Mouse (Mus musculus) CH12.LX (cell line): ENCODE data around the gene Reep6. TPM values are rescaled to one million over a fixed set of nuclear protein-coding genes. Genes with fewer than 3 reads are reported as not detected.

ENCODE experiments used
- DNase-seq: peaks from one replicate; pipeline ENCODE4 v3.0.0-alpha.2; 2013; ENCODE audit errors: extremely low read depth
- H3K27ac ChIP-seq: 2 replicates; pipeline ENCODE4 v1.5.1; 2012; ENCODE audit warnings: low read depth, mild to moderate bottlenecking, control low read depth, moderate library complexity; ENCODE audit not compliant: insufficient read depth
- H3K27me3 ChIP-seq: replicated peaks from 2 replicates; pipeline ENCODE3; 2012; ENCODE audit warnings: inconsistent platforms
- H3K36me3 ChIP-seq, 2 experiments: replicated peaks in 1 of 2; 2 replicates each; pipeline versions ENCODE3 to v1.6.1; 2012; ENCODE audit warnings: inconsistent platforms in 1 of 2, low read length in 1 of 2, mild to moderate bottlenecking in 1 of 2, mixed read lengths in 1 of 2, moderate library complexity in 1 of 2; ENCODE audit not compliant: control insufficient read depth in 1 of 2, insufficient read depth in 1 of 2
- H3K4me1 ChIP-seq, 2 experiments: 2 replicates each; pipeline ENCODE4 v1.6.1; 2012; ENCODE audit warnings: inconsistent platforms in 1 of 2, moderate library complexity in 1 of 2; ENCODE audit not compliant: insufficient read depth in 2 of 2, control insufficient read depth in 1 of 2
- H3K4me2 ChIP-seq: 2 replicates; pipeline ENCODE4 v1.6.1; 2012; ENCODE audit warnings: low read depth, mild to moderate bottlenecking, control low read depth; ENCODE audit not compliant: poor library complexity, insufficient read depth, severe bottlenecking
- H3K4me3 ChIP-seq, 3 experiments: fragments of 150-350 bp in 1 of 3; sonication (generic) in 1 of 3; replicated peaks in 1 of 3; 2 replicates each; pipeline versions ENCODE3 to v1.5.1; 2011 to 2012; ENCODE audit warnings: low read depth in 2 of 3, low read length in 2 of 3, mild to moderate bottlenecking in 2 of 3, moderate library complexity in 2 of 3, control low read depth in 1 of 3, improper control_type of control experiment in 1 of 3, inconsistent platforms in 1 of 3, mixed read lengths in 1 of 3; ENCODE audit not compliant: poor library complexity in 1 of 3
- H3K79me2 ChIP-seq: replicated peaks from 2 replicates; pipeline ENCODE4 v1.6.1; 2012; ENCODE audit warnings: mild to moderate bottlenecking, moderate library complexity; ENCODE audit not compliant: control insufficient read depth, poor library complexity, insufficient read depth, severe bottlenecking; ENCODE audit errors: extremely low read depth
- H3K9ac ChIP-seq: 2 replicates; pipeline ENCODE4 v1.6.1; 2012; ENCODE audit warnings: low read depth, mild to moderate bottlenecking, control low read depth, moderate library complexity; ENCODE audit not compliant: insufficient read depth
- H3K9me3 ChIP-seq: replicated peaks from 2 replicates; pipeline ENCODE3; 2012; ENCODE audit warnings: low read length, inconsistent platforms, mixed read lengths
- CHD1 ChIP-seq: IDR thresholded peaks from 2 replicates; pipeline ENCODE4 v1.6.1; 2012; ENCODE audit warnings: low read depth, low read length, improper control_type of control experiment, inconsistent platforms
- CHD2 ChIP-seq: IDR thresholded peaks from 2 replicates; pipeline ENCODE4 v1.6.1; 2011; ENCODE audit warnings: low read length, improper control_type of control experiment
- CTCF ChIP-seq, 2 experiments: IDR thresholded peaks in 1 of 2; conservative IDR thresholded peaks in 1 of 2; 2 replicates each; pipeline ENCODE4 v1.5.1; 2011 to 2012; ENCODE audit warnings: low read depth in 2 of 2, low read length in 2 of 2, improper control_type of control experiment in 1 of 2, inconsistent platforms in 1 of 2, mild to moderate bottlenecking in 1 of 2, moderate library complexity in 1 of 2
- E2F4 ChIP-seq: IDR thresholded peaks from 2 replicates; pipeline ENCODE4 v1.6.1; 2011; ENCODE audit warnings: low read depth, low read length, improper control_type of control experiment; ENCODE audit not compliant: insufficient replicate concordance
- ETS1 ChIP-seq: conservative IDR thresholded peaks from 2 replicates; pipeline ENCODE4 v1.6.1; 2012; ENCODE audit warnings: low read depth, mild to moderate bottlenecking, inconsistent platforms, low read length, improper control_type of control experiment, moderate library complexity
- MAFK ChIP-seq: IDR thresholded peaks from 2 replicates; pipeline ENCODE4 v1.6.1; 2011; ENCODE audit warnings: low read length, improper control_type of control experiment; ENCODE audit not compliant: insufficient replicate concordance
- MEF2A ChIP-seq: IDR thresholded peaks from 2 replicates; pipeline ENCODE4 v1.6.1; 2014; ENCODE audit warnings: low read depth, mild to moderate bottlenecking, inconsistent platforms, low read length, improper control_type of control experiment, borderline replicate concordance
- NELFE ChIP-seq: IDR thresholded peaks from 2 replicates; pipeline ENCODE4 v1.6.1; 2011; ENCODE audit warnings: low read depth, low read length, improper control_type of control experiment
- NRF1 ChIP-seq: IDR thresholded peaks from 2 replicates; pipeline ENCODE4 v1.6.1; 2014; ENCODE audit warnings: low read depth, mild to moderate bottlenecking, inconsistent platforms, low read length, improper control_type of control experiment, moderate library complexity
- PAX5 ChIP-seq: IDR thresholded peaks from 2 replicates; pipeline ENCODE4 v1.6.1; 2012; ENCODE audit warnings: low read length, inconsistent platforms, mixed read lengths
- RAD21 ChIP-seq: IDR thresholded peaks from 2 replicates; pipeline ENCODE4 v1.6.1; 2011; ENCODE audit warnings: low read depth, mild to moderate bottlenecking, low read length, improper control_type of control experiment, moderate library complexity
- RCOR1 ChIP-seq: conservative IDR thresholded peaks from 2 replicates; pipeline ENCODE4 v1.6.1; 2012; ENCODE audit warnings: low read depth, mild to moderate bottlenecking, inconsistent platforms, low read length, improper control_type of control experiment
- SMC3 ChIP-seq: IDR thresholded peaks from 2 replicates; pipeline ENCODE4 v1.6.1; 2011; ENCODE audit warnings: low read depth, low read length, improper control_type of control experiment
- UBTF ChIP-seq: IDR thresholded peaks from 2 replicates; pipeline ENCODE4 v1.6.1; 2012; ENCODE audit warnings: low read depth, mild to moderate bottlenecking, inconsistent platforms, low read length, improper control_type of control experiment, moderate library complexity
- USF1 ChIP-seq: IDR thresholded peaks from 2 replicates; pipeline ENCODE4 v1.6.1; 2014; ENCODE audit warnings: low read depth, mild to moderate bottlenecking, inconsistent platforms, low read length, improper control_type of control experiment
- ZC3H11A ChIP-seq: IDR thresholded peaks from 2 replicates; pipeline ENCODE4 v1.6.1; 2012; ENCODE audit warnings: low read depth, mild to moderate bottlenecking, inconsistent platforms, low read length, improper control_type of control experiment
- ZKSCAN1 ChIP-seq: IDR thresholded peaks from 2 replicates; pipeline ENCODE4 v1.6.1; 2012; ENCODE audit warnings: low read depth, inconsistent platforms, low read length, improper control_type of control experiment, borderline replicate concordance
- ZMIZ1 ChIP-seq: IDR thresholded peaks from 2 replicates; pipeline ENCODE4 v1.6.1; 2012; ENCODE audit warnings: low read depth, mild to moderate bottlenecking, inconsistent platforms, low read length, improper control_type of control experiment
- ZNF384 ChIP-seq: IDR thresholded peaks from 2 replicates; pipeline ENCODE4 v1.6.1; 2012; ENCODE audit warnings: low read depth, low read length, improper control_type of control experiment, inconsistent platforms
- dilution Hi-C: fragments of 300-500 bp; cut with MboI; formaldehyde crosslinking; loops from 2 replicates; pipeline ENCODE4 v1.14.3; 2020; ENCODE audit warnings: low sequenced_read_pairs; ENCODE audit not compliant: extremely low pct_unique_long_range_greater_than_20kb, extremely low pct_ligation_motif_present
- in situ Hi-C: fragments of 300-500 bp; cut with MboI; formaldehyde crosslinking; loops from 3 replicates; pipeline ENCODE4 v1.14.3; 2019; ENCODE audit warnings: low sequenced_read_pairs, low pct_ligation_motif_present, low pct_unique_long_range_greater_than_20kb, mixed read lengths
- polyA plus RNA-seq: library from polyadenylated mRNA; unstranded; fragments of >175 nt; gene quantifications from 2 replicates; pipeline ENCODE4 v1.2.1, GENCODE M21; 2012; ENCODE audit warnings: low read depth; ENCODE audit not compliant: insufficient read length
- total RNA-seq, 2 experiments: library from RNA; depleted of rRNA; stranded (reverse); fragments of 300-350 nt in 1 of 2; fragments of >200 nt in 1 of 2; gene quantifications; 2 replicates each; pipeline ENCODE4 v1.2.3; 2012 to 2014

The Reep6 gene
- total and polyA plus RNA-seq, 3 experiments = 0.48 to 7.5 (median 5.0) TPM

- in situ Hi-C loops = no loop called here
- H3K4me1 ChIP-seq = no peaks in the 10 kb centered on the region
These were observed 26.4 kb downstream of the Reep6 start, which contains the start of gene Plk5 for GRCm38 (mm10) chr10:80356001-80356682. Gene Plk5 (plus strand): TSS chr10:80356459.

GRCm38 (mm10) chr10:80356737-80357136 is 27.0 kb downstream of the Reep6 start:
- dilution Hi-C loops = no loop called here
- Histone ChIP-seq H3K4me1 (no peaks in the 10 kb centered on the region), H3K27ac (no peak overlapping the region), H3K4me2 (no peak overlapping the region), H3K9me3 (peaks cover 19% of the 10 kb centered on the region), H3K79me2 (no peaks in the 10 kb centered on the region), H3K36me3 (no peaks in the 10 kb centered on the region), H3K27me3 (peaks cover 84% of the 10 kb centered on the region), H3K9ac (no peak overlapping the region), H3K4me3 (no peak overlapping the region)
- in situ Hi-C loops = no loop called here
- no peak for DNase-seq
- no peak for TF ChIP-seq RAD21
- TF ChIP-seq PAX5 = no peak
- TF ChIP-seq MAFK = no peak
- TF ChIP-seq CTCF (conservative IDR thresholded peaks at IDR 0.05 in 1 of 2, IDR thresholded peaks at IDR 0.05 in 1 of 2; ENCODE audit: low read depth in 2 of 2, low read length in 2 of 2) = no peak
- TF ChIP-seq RCOR1 = no peak
- no peak for TF ChIP-seq MEF2A
- TF ChIP-seq CHD2 = no peak
- TF ChIP-seq CHD1 = no peak
- TF ChIP-seq ZKSCAN1 = no peak
- no peak for TF ChIP-seq SMC3
- TF ChIP-seq ZNF384 = no peak

More at GRCm38 (mm10) chr10:80356001-80356682, 26.4 kb downstream of the Reep6 start, which contains the start of gene Plk5:
- peaks cover 17% of the 10 kb centered on the region for H3K9me3 ChIP-seq
- H3K4me2 ChIP-seq = no peak within 1 kb of the TSS
- H3K9ac ChIP-seq = no peak within 1 kb of the TSS
- H3K79me2 ChIP-seq = no peaks in the 10 kb centered on the region
- TF ChIP-seq E2F4 = no peak
- TF ChIP-seq MAFK = no peak
- no peak for TF ChIP-seq ZMIZ1
- TF ChIP-seq NRF1 = no peak
- no peak for TF ChIP-seq UBTF
- no peak for TF ChIP-seq NELFE
- TF ChIP-seq ZC3H11A = no peak
- TF ChIP-seq RAD21 = no peak
- no peak for TF ChIP-seq CHD1
- TF ChIP-seq ETS1 = no peak
- TF ChIP-seq USF1 = no peak
- no peak for TF ChIP-seq PAX5
- no peak within 1 kb of the TSS for H3K27ac ChIP-seq
- dilution Hi-C loops = no loop called here
- no peak within 1 kb of the TSS for H3K4me3 ChIP-seq
- H3K36me3 ChIP-seq = no peaks in the 10 kb centered on the region
- H3K27me3 ChIP-seq = peaks cover 87% of the 10 kb centered on the region
- no peak for DNase-seq
